Mouse (Mus musculus) left cerebral cortex, postnatal 25 days (tissue): ENCODE measurements at regions not wholly inside any gene's neighbourhood (a gene's known extent, or its start where the extent isn't known, plus 50 kb on each side); places are given as distances from the start of the nearest gene placed in this dataset.
"Not testable (repeated sequence)": the region's sequence is repeated elsewhere in the genome, so short reads cannot be mapped to it uniquely, and the experiment has no call there.

Experiments
- DNase-seq, 2 experiments: peaks; one replicate each; pipeline ENCODE4 v3.0.0; 2022; ENCODE audit warnings: low spot score in 2 of 2, mixed read lengths in 1 of 2
- intact Hi-C: fragments of 180-260 bp; cut with DNase I; formaldehyde crosslinking; loops from one replicate; pipeline ENCODE4 v1.15.1; 2025

DNA sequence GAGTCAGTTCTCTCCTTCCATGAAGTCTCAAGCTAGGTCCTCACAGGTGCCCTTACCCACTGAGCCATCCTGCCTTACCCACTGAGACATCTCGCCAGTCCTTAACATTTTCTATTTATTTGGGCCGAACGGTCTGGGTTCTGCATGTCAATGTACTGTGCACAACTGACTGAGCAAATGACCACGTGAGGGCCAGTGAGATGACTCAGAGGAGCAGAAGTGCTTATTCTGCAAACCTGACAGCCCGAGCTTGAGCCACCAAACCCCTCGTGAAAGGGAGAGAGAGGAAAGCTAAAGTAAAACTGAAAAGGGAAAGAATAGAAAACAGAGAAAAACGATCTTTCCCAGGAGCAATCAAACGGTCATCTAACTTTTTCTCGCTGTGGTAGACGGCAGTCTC is 52.2 kb upstream of the Nmd3 start:
- no peak for DNase-seq
- intact Hi-C loops, result no loop called here

- peak in 1 of 2 experiments; percentile 61 for DNase-seq
- intact Hi-C loops, result no loop called here
These were observed 54.0 kb upstream of the Nmd3 start for GRCm38 (mm10) chr3:69667820-69668219.

- intact Hi-C loops, result no loop called here
- no peak for DNase-seq
These were observed 54.4 kb upstream of the Nmd3 start for GRCm38 (mm10) chr3:69667359-69667758.

DNA sequence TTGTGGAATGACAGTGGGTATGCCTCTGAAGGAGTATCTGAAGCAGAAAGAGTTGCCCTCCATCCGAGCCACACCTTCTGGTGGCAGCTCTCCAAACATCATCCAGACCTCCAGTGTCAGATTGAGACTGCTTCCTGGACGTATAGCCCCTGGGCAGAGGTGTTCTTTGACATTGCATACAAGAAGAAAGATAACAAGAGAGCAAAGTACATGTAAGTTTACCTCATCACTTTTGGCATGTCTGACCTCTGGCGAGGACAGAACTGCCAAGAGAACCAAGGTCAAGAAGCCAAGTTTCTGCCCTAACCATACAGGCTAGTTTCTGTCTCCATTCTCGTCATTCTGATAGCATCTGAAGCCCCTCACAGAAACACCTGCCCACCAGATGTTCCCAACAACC is 57.5 kb upstream of the Nmd3 start:
- intact Hi-C loops, result no loop called here
- DNase-seq, result no peak

GRCm38 (mm10) chr3:69658185-69658584 is 59.4 kb upstream of the B3galnt1 start:
- intact Hi-C loops, result no loop called here
- DNase-seq, result no peak

- intact Hi-C loops, result no loop called here
- DNase-seq, result no peak
These were observed 58.8 kb upstream of the B3galnt1 start for GRCm38 (mm10) chr3:69657570-69657969.

DNA sequence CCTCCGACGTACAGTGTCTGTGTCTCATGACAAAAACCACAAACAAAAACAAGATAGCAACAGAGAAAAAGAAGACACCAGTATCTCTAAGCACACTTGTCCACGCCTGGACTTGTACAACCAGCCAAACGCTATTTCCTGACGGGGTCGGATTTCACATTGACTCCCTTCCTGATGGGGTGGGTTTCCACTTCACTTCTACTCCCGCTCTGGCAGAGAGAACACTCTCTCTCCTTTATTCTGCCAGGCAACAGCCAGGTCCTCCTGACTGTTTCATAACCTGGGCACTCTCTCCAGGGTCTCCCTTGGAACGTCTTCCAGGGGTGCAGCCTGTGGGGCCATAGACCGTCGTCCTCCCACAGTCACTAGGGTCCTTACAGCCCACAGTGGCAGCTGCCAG is 56.9 kb upstream of the B3galnt1 start:
- intact Hi-C loops, DNase-seq: not testable (repeated sequence)

DNA sequence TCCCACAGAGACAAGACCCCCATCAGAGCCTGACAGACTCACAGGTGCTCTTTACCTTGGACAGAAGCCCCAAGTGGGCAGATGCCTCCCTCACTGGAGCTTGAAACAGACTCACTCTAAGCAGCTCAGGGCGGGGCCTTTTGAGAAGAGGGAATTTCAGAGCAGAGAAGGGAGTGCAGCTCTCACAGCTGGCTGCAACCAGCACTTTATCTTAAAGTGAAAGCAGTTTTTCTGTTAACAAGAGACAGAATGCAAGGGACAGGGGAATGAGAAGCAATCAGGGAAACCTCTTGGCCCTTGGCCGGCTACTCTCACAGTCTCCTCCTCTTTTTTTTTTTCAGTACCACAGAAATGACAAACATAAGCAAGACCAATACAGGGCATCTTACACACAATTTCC is 56.2 kb upstream of the B3galnt1 start:
- intact Hi-C loops, result no loop called here
- no peak for DNase-seq

- intact Hi-C loops, DNase-seq: not testable (repeated sequence)
These were observed 54.6 kb upstream of the B3galnt1 start for GRCm38 (mm10) chr3:69653361-69653760.

- DNase-seq, result no peak
- intact Hi-C loops, result no loop called here
These were observed 50.8 kb upstream of the B3galnt1 start for GRCm38 (mm10) chr3:69649561-69649960.
